Comparison of ENCODE assay signal across 23 mouse cellular contexts in genomic region chr13:14467517-14467916, GRCm38 (mm10).
"Had no signal": no experiment of that assay in that cellular context is flagged by ENCODE, and none has a peak within 500 bp of the region (broad histone marks: within the 10 kb centered on the region; RNA-seq: fewer than 3 reads in every experiment).

No protein-coding gene starts in this region.

- H3K4me1 ChIP-seq: limb, embryonic 10.5 days; limb, embryonic 13.5 days; liver, embryonic 12.5 days; liver, embryonic 15.5 days; lung, embryonic 15.5 days; neural tube, embryonic 12.5 days; neural tube, embryonic 15.5 days had no signal

- H3K27me3 ChIP-seq: limb, embryonic 13.5 days; liver, embryonic 12.5 days; liver, embryonic 15.5 days; lung, embryonic 15.5 days; neural tube, embryonic 12.5 days; neural tube, embryonic 15.5 days had no signal

- H3K27ac ChIP-seq: kidney, postnatal 0 days; layer of hippocampus, adult 2 months; limb, embryonic 10.5 days; limb, embryonic 13.5 days; liver, embryonic 12.5 days; liver, embryonic 15.5 days; lung, embryonic 15.5 days; neural tube, embryonic 12.5 days; neural tube, embryonic 15.5 days; stomach, postnatal 0 days had no signal

- H3K36me3 ChIP-seq: limb, embryonic 10.5 days; limb, embryonic 13.5 days; liver, embryonic 12.5 days; liver, embryonic 15.5 days; lung, embryonic 15.5 days; neural tube, embryonic 12.5 days had no signal

- DNase-seq: kidney, postnatal 25 days; layer of hippocampus, adult 9-11 months; liver; lung, adult 18-20 months; lung, postnatal 10 days; lung, postnatal 4 days; right cerebral cortex, adult 18-20 months; right cerebral cortex, postnatal 14 days; right cerebral cortex, postnatal 4 days; thymus, adult 2 months; thymus, postnatal 14 days; thymus, postnatal 4 days had no signal

- ATAC-seq: liver, embryonic 12.5 days had no signal

- H3K9ac ChIP-seq: limb, embryonic 13.5 days; liver, embryonic 12.5 days; liver, embryonic 15.5 days; lung, embryonic 15.5 days; neural tube, embryonic 12.5 days; neural tube, embryonic 15.5 days had no signal

- H3K4me3 ChIP-seq: layer of hippocampus, adult 2 months; limb, embryonic 10.5 days; limb, embryonic 13.5 days; liver, embryonic 12.5 days; liver, embryonic 15.5 days; lung, embryonic 15.5 days; neural tube, embryonic 12.5 days; neural tube, embryonic 15.5 days had no signal

- H3K9me3 ChIP-seq: limb, embryonic 10.5 days; limb, embryonic 13.5 days; liver, embryonic 12.5 days; liver, embryonic 15.5 days; lung, embryonic 15.5 days; neural tube, embryonic 12.5 days; neural tube, embryonic 15.5 days had no signal

- H3K4me2 ChIP-seq: limb, embryonic 13.5 days; liver, embryonic 12.5 days; liver, embryonic 15.5 days; lung, embryonic 15.5 days; midbrain, embryonic 11.5 days; neural tube, embryonic 12.5 days; neural tube, embryonic 15.5 days had no signal
